Mouse (Mus musculus) intestine, embryonic 15.5 days (tissue): Measurements from ENCODE around the gene A1bg. TPM values are rescaled to one million over a fixed set of nuclear protein-coding genes. Genes with fewer than 3 reads are reported as not detected.

Source experiments
- ATAC-seq: fragments of 200-750 bp; cut with Nextera tagmentation; 2 replicates; pipeline ENCODE4 v1.8.0; 2017; ENCODE audit warnings: moderate TSS enrichment, moderate library complexity
- H3K27ac ChIP-seq: fragments of 300-500 bp; sonication (generic); 2 replicates; pipeline ENCODE4 v1.5.1; 2015; ENCODE audit warnings: mild to moderate bottlenecking, inconsistent platforms
- H3K27me3 ChIP-seq: fragments of 300-500 bp; sonication (generic); replicated peaks from 2 replicates; pipeline ENCODE4 v1.6.1; 2015; ENCODE audit warnings: inconsistent platforms
- H3K36me3 ChIP-seq: fragments of 300-500 bp; sonication (generic); 2 replicates; pipeline ENCODE4 v1.6.1; 2015; ENCODE audit warnings: inconsistent platforms
- H3K4me1 ChIP-seq: fragments of 300-500 bp; sonication (generic); replicated peaks from 2 replicates; pipeline ENCODE4 v1.6.1; 2015; ENCODE audit warnings: inconsistent platforms
- H3K4me2 ChIP-seq: fragments of 300-500 bp; sonication (generic); replicated peaks from 2 replicates; pipeline ENCODE4 v1.6.1; 2015; ENCODE audit warnings: mild to moderate bottlenecking, inconsistent platforms
- H3K4me3 ChIP-seq: fragments of 300-500 bp; sonication (generic); replicated peaks from 2 replicates; pipeline ENCODE4 v1.5.1; 2015; ENCODE audit warnings: inconsistent platforms
- H3K9ac ChIP-seq: fragments of 300-500 bp; sonication (generic); 2 replicates; pipeline ENCODE4 v1.6.1; 2015; ENCODE audit warnings: inconsistent platforms
- H3K9me3 ChIP-seq: fragments of 300-500 bp; sonication (generic); 2 replicates; pipeline ENCODE4 v1.6.1; 2016; ENCODE audit warnings: inconsistent platforms
- WGBS: fragments of 180-500 bp; shearing (Covaris S2); methylation state at CpG from one replicate; pipeline ENCODE4 v1.1.7; 2015; 5-methylcytosine and 5-hydroxymethylcytosine counted together
- polyA plus RNA-seq: library from polyadenylated mRNA; unstranded; fragments of >200 nt; fragmentation: Nextera tagmentation; extraction: Ambion mirVana; gene quantifications from 2 replicates; pipeline ENCODE4 v1.2.1, GENCODE M21; 2015

Gene A1bg
- polyA plus RNA-seq, 1 experiment from 2014 or later, result not detected

- Histone ChIP-seq H3K27ac (no peak overlapping the region), H3K27me3 (no peaks in the 10 kb centered on the region), H3K4me3 (no peak overlapping the region), H3K9me3 (no peaks in the 10 kb centered on the region), H3K4me1 (peaks cover 5% of the 10 kb centered on the region; the same call in 1 of the 2 replicates), H3K4me2 (no peak overlapping the region), H3K9ac (no peak overlapping the region), H3K36me3 (no peaks in the 10 kb centered on the region)
- no peak for ATAC-seq
- 86% methylated on average over 4 of the region's 4 CpGs for WGBS
Observed at GRCm38 (mm10) chr15:60854151-60854550, 68.7 kb downstream of the A1bg start.

- peaks cover 5% of the 10 kb centered on the region; the same call in 1 of the 2 replicates for H3K4me1 ChIP-seq
- H3K9ac ChIP-seq, result no peak within 1 kb of the TSS
- no peak within 1 kb of the TSS for H3K4me3 ChIP-seq
- peak; percentile 79 for ATAC-seq
- H3K27ac ChIP-seq, result no peak within 1 kb of the TSS
- peak within 1 kb of the TSS; percentile 37 for H3K4me2 ChIP-seq
- 20% methylated on average over 17 of the region's 17 CpGs for WGBS
- H3K9me3 ChIP-seq, result no peaks in the 10 kb centered on the region
- no peaks in the 10 kb centered on the region for H3K36me3 ChIP-seq
- H3K27me3 ChIP-seq, result no peaks in the 10 kb centered on the region
Observed at GRCm38 (mm10) chr15:60853231-60853999, 69.4 kb downstream of the A1bg start, which contains the start of gene Fam84b. Gene Fam84b (minus strand): TSS chr15:60853778.

GRCm38 (mm10) chr15:60848630-60849029 lies 74.2 kb downstream of the A1bg start:
- 69% methylated on average over 3 of the region's 3 CpGs for WGBS
- Histone ChIP-seq H3K4me2 (no peak overlapping the region), H3K27ac (no peak overlapping the region), H3K36me3 (no peaks in the 10 kb centered on the region), H3K9ac (no peak overlapping the region), H3K9me3 (no peaks in the 10 kb centered on the region), H3K4me1 (peaks cover 5% of the 10 kb centered on the region; the same call in 1 of the 2 replicates), H3K4me3 (no peak overlapping the region), H3K27me3 (no peaks in the 10 kb centered on the region)
- ATAC-seq, result no peak

Other genes starting within 250 kb of the A1bg start
- gene Fam84b, start 69.2 kb downstream of the A1bg start, polyA plus RNA-seq, result 39.5 and 41.0 TPM in 2 replicates